Mouse (Mus musculus) activated CD4-positive, CD25-positive, alpha-beta regulatory T cell, adult 4 months (primary cell): ENCODE results near the gene Med21. TPM values are rescaled to one million over a fixed set of nuclear protein-coding genes. Genes with fewer than 3 reads are reported as not detected.
A peak's percentile ranks its signal among the peaks of the same experiment; 100 is the strongest.

Source experiments
- ATAC-seq: one replicate; pipeline ENCODE4 v1.8.0; 2017
- polyA plus RNA-seq, 2 experiments: library from polyadenylated mRNA; unstranded; fragments of 100-300 nt; shearing (Covaris generic); gene quantifications; one replicate each; pipeline ENCODE4 v1.2.1; 2017

Gene Med21
- polyA plus RNA-seq, 2 experiments from 2014 or later: 66.6 to 70.2 TPM

DNA sequence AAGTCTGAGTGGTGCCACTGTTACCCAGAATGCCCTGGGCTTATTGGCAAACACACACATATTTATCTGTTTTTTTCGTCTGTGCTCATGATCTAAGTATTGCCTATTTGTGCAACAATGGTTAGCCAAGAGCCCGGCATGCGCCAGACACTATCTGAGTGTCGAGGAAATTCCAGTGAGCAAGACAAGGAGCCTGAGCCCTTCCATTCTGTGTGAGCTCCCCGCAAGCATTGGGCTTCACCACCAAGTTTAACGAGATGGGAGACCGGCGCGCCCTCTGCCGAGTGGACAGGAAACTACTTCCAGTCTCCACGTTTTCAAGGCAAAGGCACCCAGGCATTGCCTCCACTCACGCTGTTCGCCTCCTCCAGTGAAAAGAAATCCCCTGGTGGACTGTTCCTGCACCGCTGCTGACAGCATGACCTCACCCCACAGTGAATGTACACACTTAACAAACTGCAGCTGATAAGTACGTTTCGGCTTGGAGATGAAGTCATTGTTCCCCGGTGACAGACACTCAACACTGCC, 43.5 kb downstream of the Med21 start:
- ATAC-seq: peak; percentile 72

DNA sequence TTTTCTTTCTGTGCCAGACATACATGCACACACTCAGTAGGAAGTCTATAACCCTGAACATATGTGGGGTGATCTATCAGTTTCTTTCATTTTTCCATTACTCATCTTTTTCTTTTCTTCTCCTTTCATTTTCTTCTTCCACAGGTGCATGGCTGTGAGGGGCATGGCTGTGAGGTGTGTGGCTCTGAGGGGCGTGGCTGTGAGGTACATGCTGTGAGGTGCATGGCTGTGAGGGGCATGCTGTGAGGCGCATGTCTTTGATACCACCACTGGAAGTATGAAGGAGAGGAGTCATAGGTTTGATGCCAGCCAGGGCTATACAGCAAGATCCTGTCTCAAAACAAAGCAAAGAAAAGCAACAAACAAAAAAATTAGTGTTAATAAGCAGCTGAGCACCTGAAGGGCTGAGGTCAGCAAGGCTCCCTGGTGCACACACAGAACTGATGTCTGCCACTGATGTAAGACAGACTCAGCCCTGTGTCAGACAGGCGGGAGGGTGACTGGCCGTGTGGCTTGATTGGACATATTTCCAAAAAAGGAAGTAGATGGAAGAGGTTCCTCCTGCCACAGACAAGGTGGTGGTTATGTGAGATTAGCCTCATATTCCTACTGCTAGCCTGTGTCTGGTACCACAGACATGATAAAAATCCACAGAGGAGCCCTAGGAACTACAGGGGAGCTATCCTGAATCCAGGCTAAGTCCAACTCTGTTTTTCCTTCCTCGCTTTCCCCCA, 44.3 kb downstream of the Med21 start:
- ATAC-seq: peak; percentile 70

DNA sequence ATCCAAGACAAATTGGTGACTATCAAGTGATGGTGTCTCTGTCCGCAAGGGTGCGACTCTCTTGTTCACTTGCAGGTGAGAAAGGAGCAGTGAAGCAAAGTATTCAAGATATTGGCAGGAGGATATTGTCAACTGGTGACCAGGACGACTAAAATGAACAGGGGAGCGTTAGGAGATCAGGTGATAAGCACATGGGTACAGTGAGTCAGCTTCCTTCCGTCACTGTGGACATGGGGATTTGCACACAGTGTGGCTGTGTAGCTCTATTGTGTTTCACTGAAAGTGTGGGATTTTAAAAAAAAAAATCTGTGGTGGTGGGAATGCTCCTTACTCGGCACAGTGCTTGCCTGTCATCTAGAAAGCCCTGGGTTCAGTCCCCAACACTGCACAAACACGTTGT, 45.7 kb downstream of the Med21 start:
- peak; percentile 28 for ATAC-seq

DNA sequence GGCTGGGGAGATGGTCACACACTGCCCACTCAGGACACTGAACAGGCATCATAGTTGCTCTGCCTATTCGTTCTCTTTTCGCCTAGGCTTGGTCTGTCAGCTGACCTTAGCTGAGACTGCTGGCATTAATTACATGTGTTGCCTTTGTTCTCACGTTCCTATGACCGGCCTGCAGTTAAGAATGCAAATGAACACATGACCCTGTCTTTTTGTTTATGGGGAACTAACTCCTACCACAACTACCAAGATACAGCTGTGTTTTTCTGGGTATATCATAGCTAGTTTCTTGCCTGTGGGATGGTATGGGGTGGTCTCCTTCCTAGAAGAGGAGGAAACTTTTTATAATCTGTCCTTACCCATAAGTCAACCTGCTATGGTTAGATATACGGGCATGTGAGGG, 46.5 kb downstream of the Med21 start:
- no peak for ATAC-seq

DNA sequence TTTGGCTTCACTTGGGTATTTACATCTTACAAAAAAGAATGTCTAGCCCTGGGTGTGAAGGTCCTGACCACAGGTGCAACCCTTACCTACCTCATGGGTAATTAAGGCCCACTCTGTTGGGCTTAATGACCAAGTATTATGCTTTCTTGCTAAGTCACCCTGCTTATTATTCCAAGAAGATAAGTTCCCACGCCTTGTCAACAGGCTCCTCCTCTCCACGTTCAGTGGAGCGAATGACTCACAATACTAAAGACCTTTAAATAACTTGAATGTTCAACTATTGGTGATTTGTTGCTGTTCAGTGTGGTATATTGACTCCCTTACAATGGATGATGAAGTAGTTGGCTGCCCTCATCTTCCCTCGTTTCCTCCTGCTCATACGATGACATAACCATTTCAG, 55.4 kb downstream of the Med21 start:
- ATAC-seq: no peak

DNA sequence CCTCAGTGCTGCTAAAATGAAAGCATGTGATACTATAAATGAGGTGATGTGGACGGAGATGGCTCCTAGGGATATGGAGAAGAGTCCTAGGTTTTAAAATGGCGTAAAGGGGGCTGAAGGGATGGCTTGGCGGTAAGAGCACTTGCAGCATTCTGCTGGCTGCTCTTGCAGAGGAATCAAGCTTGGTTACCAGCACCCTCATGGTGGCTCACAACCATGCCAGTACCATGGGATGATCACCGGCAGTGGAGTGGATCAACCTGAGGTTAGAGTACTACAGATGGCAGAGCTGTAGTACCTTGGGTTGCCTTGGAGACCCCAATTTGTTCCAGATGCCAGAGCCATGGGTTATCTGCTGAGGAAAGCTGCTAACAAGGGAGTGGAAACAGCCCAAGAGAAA, 56.0 kb downstream of the Med21 start:
- no peak for ATAC-seq

Other genes with a start within 250 kb of the Med21 start
- gene Itpr2, start 140.3 kb upstream of the Med21 start, polyA plus RNA-seq: 10 to 100 TPM; 69.2 to 77.7 TPM
- gene Fgfr1op2, start 65.3 kb upstream of the Med21 start, polyA plus RNA-seq: 100 to 1,000 TPM in 1 of 2 experiments, 10 to 100 TPM in 1; 94.8 to 109 TPM
- 10 to 100 TPM; 63.2 to 79.5 TPM for gene Ints13, start 64.7 kb upstream of the Med21 start, polyA plus RNA-seq
- gene Tm7sf3, start 277 bp downstream of the Med21 start, polyA plus RNA-seq: 1 to 10 TPM; 2.5 to 4.7 TPM
- gene Stk38l, start 82.4 kb downstream of the Med21 start, polyA plus RNA-seq: 10 to 100 TPM; 17.6 to 23.5 TPM
- gene Arntl2, start 153.5 kb downstream of the Med21 start, polyA plus RNA-seq: 10 to 100 TPM; 10.0 to 20.1 TPM
- not detected for gene Smco2, start 207.6 kb downstream of the Med21 start, polyA plus RNA-seq
- gene Ppfibp1, start 245.9 kb downstream of the Med21 start, polyA plus RNA-seq: 1 to 10 TPM; 5.2 to 7.8 TPM